Mouse (Mus musculus): ENCODE measurements around the gene Smad9. TPM values are rescaled to one million over a fixed set of nuclear protein-coding genes. Genes with fewer than 3 reads are reported as not detected.

Smad9 gene
- polyA plus RNA-seq, 1 experiment = 0.12 TPM

- Histone ChIP-seq H3K4me2 (ENCODE audit: low read depth) (no peak overlapping the region), H3K27me3 (ENCODE audit: control insufficient read depth, insufficient read depth, insufficient read length) (peaks cover 10% of the 10 kb centered on the region), H3K36me3 (ENCODE audit: control insufficient read depth, insufficient read depth) (no peaks in the 10 kb centered on the region), H3ac (ENCODE audit: control insufficient read depth, insufficient read length) (no peak overlapping the region), H3K79me2 (ENCODE audit: control insufficient read depth, insufficient read depth) (no peaks in the 10 kb centered on the region), H3K4me3 (no peak overlapping the region)
- TF ChIP-seq E2F4 (IDR thresholded peaks at IDR 0.05; ENCODE audit: insufficient read depth) (no peak), REST (IDR thresholded peaks at IDR 0.05; ENCODE audit: insufficient read depth, insufficient read length) (no peak), USF1 (IDR thresholded peaks at IDR 0.05; ENCODE audit: low read depth) (no peak), MYOD1 (IDR thresholded peaks at IDR 0.05; ENCODE audit: control insufficient read depth in 1 of 3, insufficient read length in 2 of 3, low read depth in 2 of 3) (no peak), TCF12 (IDR thresholded peaks at IDR 0.05; ENCODE audit: insufficient read depth, poor library complexity, severe bottlenecking) (no peak)
Observed at GRCm38 (mm10) chr3:54822526-54822925, 67.1 kb downstream of the Smad9 start.

- Histone ChIP-seq H3K4me3 (no peak overlapping the region), H3K4me2 (ENCODE audit: low read depth) (no peak overlapping the region), H3K79me2 (ENCODE audit: control insufficient read depth, insufficient read depth) (no peaks in the 10 kb centered on the region), H3K27me3 (ENCODE audit: control insufficient read depth, insufficient read depth, insufficient read length) (no peaks in the 10 kb centered on the region), H3ac (ENCODE audit: control insufficient read depth, insufficient read length) (no peak overlapping the region), H3K36me3 (ENCODE audit: control insufficient read depth, insufficient read depth) (no peaks in the 10 kb centered on the region)
- no peak for TF ChIP-seq REST (IDR thresholded peaks at IDR 0.05; ENCODE audit: insufficient read depth, insufficient read length)
- no peak for TF ChIP-seq SRF (IDR thresholded peaks at IDR 0.05; ENCODE audit: control insufficient read depth, insufficient read length, low read depth)
- no peak for TF ChIP-seq MAX (IDR thresholded peaks at IDR 0.05; ENCODE audit: low read depth)
Observed at GRCm38 (mm10) chr3:54832491-54832890, 77.1 kb downstream of the Smad9 start.

- Histone ChIP-seq H3ac (ENCODE audit: control insufficient read depth, insufficient read length) (no peak overlapping the region), H3K36me3 (ENCODE audit: control insufficient read depth, insufficient read depth) (no peaks in the 10 kb centered on the region), H3K4me3 (no peak overlapping the region), H3K4me2 (ENCODE audit: low read depth) (no peak overlapping the region), H3K27me3 (ENCODE audit: control insufficient read depth, insufficient read depth, insufficient read length) (peaks cover 5% of the 10 kb centered on the region), H3K79me2 (ENCODE audit: control insufficient read depth, insufficient read depth) (no peaks in the 10 kb centered on the region)
- TF ChIP-seq POLR2A (IDR thresholded peaks at IDR 0.05; ENCODE audit: insufficient read length, low read depth) (no peak), MAX (IDR thresholded peaks at IDR 0.05; ENCODE audit: low read depth) (no peak), MYOG (IDR thresholded peaks at IDR 0.05; ENCODE audit: control insufficient read depth in 1 of 3, insufficient read depth in 1 of 3, insufficient read length in 2 of 3, low read depth in 2 of 3) (no peak), USF1 (IDR thresholded peaks at IDR 0.05; ENCODE audit: low read depth) (no peak), SRF (IDR thresholded peaks at IDR 0.05; ENCODE audit: control insufficient read depth, insufficient read length, low read depth) (no peak), TCF3 (IDR thresholded peaks at IDR 0.05; ENCODE audit: insufficient read length, low read depth) (no peak), MYOD1 (IDR thresholded peaks at IDR 0.05; ENCODE audit: control insufficient read depth in 1 of 3, insufficient read length in 2 of 3, low read depth in 2 of 3) (no peak), CEBPB (IDR thresholded peaks at IDR 0.05; ENCODE audit: insufficient read depth, poor library complexity, severe bottlenecking) (no peak), POLR2AphosphoS2 (IDR thresholded peaks at IDR 0.05; ENCODE audit: insufficient read length, low read depth) (no peak), TCF12 (IDR thresholded peaks at IDR 0.05; ENCODE audit: insufficient read depth, poor library complexity, severe bottlenecking) (no peak), E2F4 (IDR thresholded peaks at IDR 0.05; ENCODE audit: insufficient read depth) (no peak), REST (IDR thresholded peaks at IDR 0.05; ENCODE audit: insufficient read depth, insufficient read length) (no peak)
Observed at GRCm38 (mm10) chr3:54835421-54835820, 80.0 kb downstream of the Smad9 start.

Other genes with a start within 250 kb of the Smad9 start
- gene Supt20, start 62.8 kb upstream of the Smad9 start, polyA plus RNA-seq (2012; fragmentation: generic; extraction: Trizol) = 13.0 TPM
- not detected for gene Gm21958, start 41.2 kb upstream of the Smad9 start, polyA plus RNA-seq (2012; fragmentation: generic; extraction: Trizol)
- 35.9 TPM for gene Exosc8, start 20.2 kb upstream of the Smad9 start, polyA plus RNA-seq (2012; fragmentation: generic; extraction: Trizol)
- gene Alg5, start 20.0 kb upstream of the Smad9 start, polyA plus RNA-seq (2012; fragmentation: generic; extraction: Trizol) = 41.5 TPM
- gene Rfxap, start 52.2 kb downstream of the Smad9 start, polyA plus RNA-seq (2012; fragmentation: generic; extraction: Trizol) = 24.3 TPM
- not detected for gene Sertm1, start 160.3 kb downstream of the Smad9 start, polyA plus RNA-seq (2012; fragmentation: generic; extraction: Trizol)